Mouse (Mus musculus): ENCODE measurements around the gene Csrp1. TPM values are rescaled to one million over a fixed set of nuclear protein-coding genes. Genes with fewer than 3 reads are reported as not detected.

Gene Csrp1
- total and polyA plus RNA-seq, 3 experiments: 0.05 to 0.38 TPM; not detected in 1

DNA sequence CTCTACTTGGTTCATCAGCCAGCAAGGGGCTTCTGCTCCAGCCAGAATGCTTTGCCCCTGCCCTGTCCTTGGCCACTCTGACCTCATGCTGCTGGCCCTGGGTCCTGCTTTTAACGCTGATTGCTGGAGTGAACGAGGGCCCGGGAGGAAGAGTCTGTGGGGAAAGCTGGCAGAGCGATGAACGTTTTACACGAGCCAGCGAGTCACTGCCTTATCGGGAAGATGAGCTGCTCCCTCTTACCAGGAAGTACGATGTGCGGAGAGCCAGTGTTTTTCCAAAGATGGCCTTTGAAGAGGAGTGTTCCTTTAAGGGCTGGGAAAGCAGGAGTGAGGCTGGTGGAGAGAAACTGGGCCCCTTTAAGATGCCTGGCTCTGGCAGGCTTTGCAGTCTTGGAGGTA, 28.4 kb upstream of the Csrp1 start:
- no peak for DNase-seq (ENCODE audit: low spot score)
- no peak overlapping the region for H3K4me3 ChIP-seq (ENCODE audit: low read depth, low read length)

DNA sequence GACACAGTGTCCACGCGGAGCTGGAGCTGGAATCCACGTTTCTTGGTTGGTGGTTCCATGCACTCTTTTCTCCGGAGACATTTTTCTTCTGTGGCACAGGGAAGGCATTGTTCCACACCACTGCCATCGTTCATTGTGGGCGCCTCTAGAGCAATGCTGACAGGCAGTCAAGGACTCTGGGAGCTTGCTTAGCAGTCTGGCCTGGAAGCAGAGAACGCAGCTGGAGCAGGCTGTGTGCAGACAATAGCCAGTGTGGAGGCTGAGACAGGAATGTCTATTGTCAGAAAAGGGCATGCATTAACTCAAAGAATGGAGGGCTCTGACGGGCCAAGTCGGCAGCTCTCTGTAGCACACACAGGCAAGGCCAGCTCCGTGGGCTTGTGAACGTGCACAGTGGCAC, 25.7 kb upstream of the Csrp1 start:
- H3K9me3 ChIP-seq (replicated peaks): no peaks in the 10 kb centered on the region
- no peak overlapping the region for H3K4me3 ChIP-seq (ENCODE audit: low read depth, low read length)
- H3K4me1 ChIP-seq (ENCODE audit: insufficient read depth, low read depth, low read length): no peaks in the 10 kb centered on the region
- ATAC-seq (ENCODE audit: extremely low read depth, insufficient number of reproducible peaks, low FRiP score, poor library complexity, severe bottlenecking) (no peak), DNase-seq (ENCODE audit: low spot score) (no peak)
- H3K27me3 ChIP-seq (ENCODE audit: insufficient read depth, low read length): peaks cover 18% of the 10 kb centered on the region; the same call in 1 of the 2 replicates
- no peaks in the 10 kb centered on the region for H3K36me3 ChIP-seq (replicated peaks)
- TF ChIP-seq POLR2AphosphoS5 (IDR thresholded peaks at IDR 0.05; ENCODE audit: insufficient replicate concordance, low read depth, low read length) (no peak), CTCF (IDR thresholded peaks at IDR 0.05; ENCODE audit: low read depth, low read length) (no peak), TAL1 (conservative IDR thresholded peaks at IDR 0.05; ENCODE audit: low read depth, low read length) (no peak), GATA1 (IDR thresholded peaks at IDR 0.05; ENCODE audit: borderline replicate concordance, low read length) (no peak), GATA2 (IDR thresholded peaks at IDR 0.05; ENCODE audit: borderline replicate concordance, low read depth, low read length) (no peak)

More for the DNA sequence above, 28.4 kb upstream of the Csrp1 start:
- peaks cover 29% of the 10 kb centered on the region for H3K27me3 ChIP-seq (ENCODE audit: insufficient read depth, low read length)
- no peaks in the 10 kb centered on the region for H3K4me1 ChIP-seq (ENCODE audit: insufficient read depth, low read depth, low read length)
- no peaks in the 10 kb centered on the region for H3K9me3 ChIP-seq (replicated peaks)
- TF ChIP-seq GATA1 (IDR thresholded peaks at IDR 0.05; ENCODE audit: borderline replicate concordance, low read length) (no peak), CTCF (IDR thresholded peaks at IDR 0.05; ENCODE audit: low read depth, low read length) (no peak), POLR2AphosphoS5 (IDR thresholded peaks at IDR 0.05; ENCODE audit: insufficient replicate concordance, low read depth, low read length) (no peak), TAL1 (conservative IDR thresholded peaks at IDR 0.05; ENCODE audit: low read depth, low read length) (no peak), GATA2 (IDR thresholded peaks at IDR 0.05; ENCODE audit: borderline replicate concordance, low read depth, low read length) (no peak)
- H3K36me3 ChIP-seq (replicated peaks): no peaks in the 10 kb centered on the region
- ATAC-seq (ENCODE audit: extremely low read depth, insufficient number of reproducible peaks, low FRiP score, poor library complexity, severe bottlenecking): no peak

GRCm38 (mm10) chr1:135697462-135697861, 22.4 kb upstream of the Csrp1 start:
- DNase-seq (ENCODE audit: low spot score) (no peak), ATAC-seq (ENCODE audit: extremely low read depth, insufficient number of reproducible peaks, low FRiP score, poor library complexity, severe bottlenecking) (no peak)
- Histone ChIP-seq H3K27me3 (ENCODE audit: insufficient read depth, low read length) (peaks cover 20% of the 10 kb centered on the region; the same call in 1 of the 2 replicates), H3K9me3 (replicated peaks) (no peaks in the 10 kb centered on the region), H3K4me3 (ENCODE audit: low read depth, low read length) (no peak overlapping the region), H3K4me1 (ENCODE audit: insufficient read depth, low read depth, low read length) (peaks cover 3% of the 10 kb centered on the region; the same call in 1 of the 2 replicates), H3K36me3 (replicated peaks) (no peaks in the 10 kb centered on the region)
- TF ChIP-seq CTCF (IDR thresholded peaks at IDR 0.05; ENCODE audit: low read depth, low read length) (no peak), POLR2AphosphoS5 (IDR thresholded peaks at IDR 0.05; ENCODE audit: insufficient replicate concordance, low read depth, low read length) (no peak), TAL1 (conservative IDR thresholded peaks at IDR 0.05; ENCODE audit: low read depth, low read length) (no peak), GATA1 (IDR thresholded peaks at IDR 0.05; ENCODE audit: borderline replicate concordance, low read length) (no peak), GATA2 (IDR thresholded peaks at IDR 0.05; ENCODE audit: borderline replicate concordance, low read depth, low read length) (no peak)

- DNase-seq (ENCODE audit: low spot score) (no peak), ATAC-seq (ENCODE audit: extremely low read depth, insufficient number of reproducible peaks, low FRiP score, poor library complexity, severe bottlenecking) (no peak)
- H3K9me3 ChIP-seq (replicated peaks): no peaks in the 10 kb centered on the region
- H3K27me3 ChIP-seq (ENCODE audit: insufficient read depth, low read length): peaks cover 20% of the 10 kb centered on the region; the same call in 1 of the 2 replicates
- no peak for TF ChIP-seq TAL1 (conservative IDR thresholded peaks at IDR 0.05; ENCODE audit: low read depth, low read length)
- no peak for TF ChIP-seq CTCF (IDR thresholded peaks at IDR 0.05; ENCODE audit: low read depth, low read length)
- no peak for TF ChIP-seq GATA2 (IDR thresholded peaks at IDR 0.05; ENCODE audit: borderline replicate concordance, low read depth, low read length)
- TF ChIP-seq GATA1 (IDR thresholded peaks at IDR 0.05; ENCODE audit: borderline replicate concordance, low read length): no peak
- no peak for TF ChIP-seq POLR2AphosphoS5 (IDR thresholded peaks at IDR 0.05; ENCODE audit: insufficient replicate concordance, low read depth, low read length)
- no peaks in the 10 kb centered on the region for H3K36me3 ChIP-seq (replicated peaks)
- peaks cover 3% of the 10 kb centered on the region; the same call in 1 of the 2 replicates for H3K4me1 ChIP-seq (ENCODE audit: insufficient read depth, low read depth, low read length)
- H3K4me3 ChIP-seq (ENCODE audit: low read depth, low read length): no peak overlapping the region
These were observed 21.8 kb upstream of the Csrp1 start for GRCm38 (mm10) chr1:135698046-135698445.

GRCm38 (mm10) chr1:135698451-135698921, 21.4 kb upstream of the Csrp1 start:
- Histone ChIP-seq H3K4me1 (ENCODE audit: insufficient read depth, low read depth, low read length) (peaks cover 3% of the 10 kb centered on the region; the same call in 1 of the 2 replicates), H3K4me3 (ENCODE audit: low read depth, low read length) (no peak overlapping the region), H3K27me3 (ENCODE audit: insufficient read depth, low read length) (peaks cover 20% of the 10 kb centered on the region; the same call in 1 of the 2 replicates), H3K36me3 (replicated peaks) (no peaks in the 10 kb centered on the region), H3K9me3 (replicated peaks) (no peaks in the 10 kb centered on the region)
- TF ChIP-seq GATA2 (IDR thresholded peaks at IDR 0.05; ENCODE audit: borderline replicate concordance, low read depth, low read length) (no peak), GATA1 (IDR thresholded peaks at IDR 0.05; ENCODE audit: borderline replicate concordance, low read length) (no peak), CTCF (IDR thresholded peaks at IDR 0.05; ENCODE audit: low read depth, low read length) (no peak), POLR2AphosphoS5 (IDR thresholded peaks at IDR 0.05; ENCODE audit: insufficient replicate concordance, low read depth, low read length) (no peak), TAL1 (conservative IDR thresholded peaks at IDR 0.05; ENCODE audit: low read depth, low read length) (no peak)
- DNase-seq (ENCODE audit: low spot score) (no peak), ATAC-seq (ENCODE audit: extremely low read depth, insufficient number of reproducible peaks, low FRiP score, poor library complexity, severe bottlenecking) (no peak)

- ATAC-seq (ENCODE audit: extremely low read depth, insufficient number of reproducible peaks, low FRiP score, poor library complexity, severe bottlenecking) (no peak), DNase-seq (ENCODE audit: low spot score) (no peak)
- Histone ChIP-seq H3K27me3 (ENCODE audit: insufficient read depth, low read length) (peaks cover 18% of the 10 kb centered on the region; the same call in 1 of the 2 replicates), H3K9me3 (replicated peaks) (no peaks in the 10 kb centered on the region), H3K36me3 (replicated peaks) (no peaks in the 10 kb centered on the region), H3K4me1 (ENCODE audit: insufficient read depth, low read depth, low read length) (peaks cover 3% of the 10 kb centered on the region; the same call in 1 of the 2 replicates), H3K4me3 (ENCODE audit: low read depth, low read length) (no peak overlapping the region)
- TF ChIP-seq GATA2 (IDR thresholded peaks at IDR 0.05; ENCODE audit: borderline replicate concordance, low read depth, low read length) (no peak), CTCF (IDR thresholded peaks at IDR 0.05; ENCODE audit: low read depth, low read length) (no peak), POLR2AphosphoS5 (IDR thresholded peaks at IDR 0.05; ENCODE audit: insufficient replicate concordance, low read depth, low read length) (no peak), GATA1 (IDR thresholded peaks at IDR 0.05; ENCODE audit: borderline replicate concordance, low read length) (no peak), TAL1 (conservative IDR thresholded peaks at IDR 0.05; ENCODE audit: low read depth, low read length) (no peak)
These were observed 20.7 kb upstream of the Csrp1 start for GRCm38 (mm10) chr1:135698996-135699705.
